Mouse (Mus musculus): Measurements from ENCODE around the gene Hspb8. TPM values are rescaled to one million over a fixed set of nuclear protein-coding genes. Genes with fewer than 3 reads are reported as not detected.

Gene Hspb8
- polyA plus RNA-seq, 1 experiment from 2014 or later = 8.0 TPM

DNA sequence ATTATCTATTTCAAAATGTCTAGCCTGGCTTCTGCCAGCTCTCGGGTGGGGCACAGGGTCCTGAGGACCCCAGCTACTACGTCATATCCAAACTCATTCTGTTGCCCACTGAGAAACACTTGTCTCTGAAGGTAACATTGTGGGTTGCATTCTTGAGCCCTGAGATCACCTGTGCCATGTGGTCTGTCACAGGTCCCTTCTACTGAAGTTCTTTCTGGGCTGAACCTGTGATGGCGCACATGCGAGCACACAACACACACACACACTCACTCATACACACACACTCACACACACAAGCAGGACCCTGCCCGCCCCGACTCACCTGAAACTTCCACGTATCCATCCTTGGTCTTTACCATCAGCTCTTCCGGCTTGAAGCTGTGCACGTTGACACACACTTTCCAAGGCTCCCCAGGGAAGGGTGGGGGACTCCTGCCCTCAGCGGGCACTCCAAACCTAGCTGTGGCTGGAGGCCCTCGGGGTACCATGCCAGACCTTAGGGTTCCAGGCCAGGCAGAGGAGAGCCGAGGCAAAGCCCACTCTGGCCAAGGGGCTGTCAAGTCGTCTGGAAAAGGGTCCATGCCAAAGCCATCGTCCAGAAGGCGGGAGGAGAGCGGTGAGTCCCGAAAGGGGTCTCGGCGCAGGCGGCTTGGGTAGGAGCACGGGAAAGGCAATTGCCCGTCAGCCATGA is 728 bp downstream of the Hspb8 start:
- Histone ChIP-seq H3K4me2 (ENCODE audit: low read depth, low read length, severe bottlenecking) (peak overlapping the region; percentile 62), H3K9ac (ENCODE audit: low read length) (peak overlapping the region; percentile 12; the same call in 1 of the 2 replicates), H3K27ac (ENCODE audit: low read depth, low read length) (no peak overlapping the region), H3K36me3 (ENCODE audit: control insufficient read depth, insufficient read depth, low read length) (no peaks in the 10 kb centered on the region), H3K4me1 (replicated peaks; ENCODE audit: control insufficient read depth, insufficient read depth, low read length) (peaks cover 27% of the 10 kb centered on the region), H3K4me3 (ENCODE audit: low read depth, low read length) (peak overlapping the region; percentile 18; the same call in 1 of the 2 replicates), H3K9me3 (ENCODE audit: control insufficient read depth, low read length) (no peaks in the 10 kb centered on the region), H3K27me3 (ENCODE audit: control insufficient read depth, insufficient read depth, low read length) (no peaks in the 10 kb centered on the region)
- no peak for ATAC-seq (replicated peaks; ENCODE audit: low FRiP score)
- WGBS = 60% methylated on average over 22 of the region's 22 CpGs
- no peak for DNase-seq (ENCODE audit: low spot score)

DNA sequence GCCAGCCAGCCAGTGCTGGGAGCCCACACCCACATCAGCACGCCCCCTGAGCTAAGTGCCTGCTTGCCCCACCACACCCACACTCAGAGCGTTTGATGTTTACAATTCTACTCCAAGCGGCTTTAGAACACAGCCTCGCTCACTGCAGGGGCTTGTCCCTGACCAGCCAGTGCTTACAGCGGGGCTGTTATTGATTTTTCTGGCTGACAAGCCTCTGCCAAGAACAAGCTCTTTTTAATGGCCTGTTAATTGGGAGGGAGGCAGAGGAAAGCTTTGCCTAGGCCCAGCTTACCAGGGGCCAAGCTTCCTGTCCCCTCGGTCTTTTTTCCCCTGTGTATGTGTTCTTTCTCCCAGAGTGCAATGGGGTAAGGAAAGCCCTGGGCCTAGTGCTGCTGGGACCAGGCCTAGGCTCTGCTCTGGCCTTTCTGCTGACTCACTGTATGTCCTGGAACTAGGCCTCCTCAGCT is 1.9 kb downstream of the Hspb8 start:
- Histone ChIP-seq H3K4me2 (ENCODE audit: low read depth, low read length, severe bottlenecking) (peak overlapping the region; percentile 15; the same call in 1 of the 2 replicates), H3K4me3 (ENCODE audit: low read depth, low read length) (no peak overlapping the region)
- ATAC-seq (replicated peaks; ENCODE audit: low FRiP score) = peak; percentile 76

DNA sequence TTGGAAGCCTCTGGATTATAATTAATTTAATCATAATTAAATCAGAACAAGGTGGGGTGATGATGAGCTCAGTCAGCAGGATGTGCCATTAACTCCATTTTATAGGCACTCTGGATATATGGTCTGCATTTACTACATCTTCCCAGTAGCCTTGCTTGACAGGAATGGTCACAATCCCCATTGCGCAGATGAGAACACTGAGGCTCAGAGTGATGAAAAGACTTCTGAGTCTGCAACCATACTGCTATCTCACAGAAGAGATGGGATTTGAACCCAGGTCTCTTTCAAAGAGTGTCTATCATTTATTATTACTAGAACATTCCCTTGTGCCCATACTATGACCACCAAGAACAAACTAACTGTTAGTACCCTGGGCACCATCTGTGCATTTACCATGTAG is 2.5 kb downstream of the Hspb8 start:
- H3K9ac ChIP-seq (ENCODE audit: low read length) = no peak overlapping the region
- DNase-seq (ENCODE audit: low spot score) (no peak), ATAC-seq (replicated peaks; ENCODE audit: low FRiP score) (no peak)
- peak overlapping the region; percentile 15; the same call in 1 of the 2 replicates for H3K4me2 ChIP-seq (ENCODE audit: low read depth, low read length, severe bottlenecking)
- H3K9me3 ChIP-seq (ENCODE audit: control insufficient read depth, low read length) = no peaks in the 10 kb centered on the region
- no peak overlapping the region for H3K4me3 ChIP-seq (ENCODE audit: low read depth, low read length)
- 94% methylated on average over 1 of the region's 1 CpGs for WGBS
- H3K27me3 ChIP-seq (ENCODE audit: control insufficient read depth, insufficient read depth, low read length) = no peaks in the 10 kb centered on the region
- H3K36me3 ChIP-seq (ENCODE audit: control insufficient read depth, insufficient read depth, low read length) = no peaks in the 10 kb centered on the region
- peak overlapping the region; percentile 64; the same call in 1 of the 2 replicates for H3K27ac ChIP-seq (ENCODE audit: low read depth, low read length)
- peaks cover 31% of the 10 kb centered on the region for H3K4me1 ChIP-seq (replicated peaks; ENCODE audit: control insufficient read depth, insufficient read depth, low read length)

More for the DNA sequence above, 1.9 kb downstream of the Hspb8 start:
- Histone ChIP-seq H3K9ac (ENCODE audit: low read length) (peak overlapping the region; percentile 8; the same call in 1 of the 2 replicates), H3K27ac (ENCODE audit: low read depth, low read length) (peak overlapping the region; percentile 64), H3K36me3 (ENCODE audit: control insufficient read depth, insufficient read depth, low read length) (no peaks in the 10 kb centered on the region), H3K27me3 (ENCODE audit: control insufficient read depth, insufficient read depth, low read length) (no peaks in the 10 kb centered on the region), H3K9me3 (ENCODE audit: control insufficient read depth, low read length) (no peaks in the 10 kb centered on the region), H3K4me1 (replicated peaks; ENCODE audit: control insufficient read depth, insufficient read depth, low read length) (peaks cover 29% of the 10 kb centered on the region)
- DNase-seq (ENCODE audit: low spot score) = peak; percentile 80
- WGBS = 5% methylated on average over 6 of the region's 6 CpGs

DNA sequence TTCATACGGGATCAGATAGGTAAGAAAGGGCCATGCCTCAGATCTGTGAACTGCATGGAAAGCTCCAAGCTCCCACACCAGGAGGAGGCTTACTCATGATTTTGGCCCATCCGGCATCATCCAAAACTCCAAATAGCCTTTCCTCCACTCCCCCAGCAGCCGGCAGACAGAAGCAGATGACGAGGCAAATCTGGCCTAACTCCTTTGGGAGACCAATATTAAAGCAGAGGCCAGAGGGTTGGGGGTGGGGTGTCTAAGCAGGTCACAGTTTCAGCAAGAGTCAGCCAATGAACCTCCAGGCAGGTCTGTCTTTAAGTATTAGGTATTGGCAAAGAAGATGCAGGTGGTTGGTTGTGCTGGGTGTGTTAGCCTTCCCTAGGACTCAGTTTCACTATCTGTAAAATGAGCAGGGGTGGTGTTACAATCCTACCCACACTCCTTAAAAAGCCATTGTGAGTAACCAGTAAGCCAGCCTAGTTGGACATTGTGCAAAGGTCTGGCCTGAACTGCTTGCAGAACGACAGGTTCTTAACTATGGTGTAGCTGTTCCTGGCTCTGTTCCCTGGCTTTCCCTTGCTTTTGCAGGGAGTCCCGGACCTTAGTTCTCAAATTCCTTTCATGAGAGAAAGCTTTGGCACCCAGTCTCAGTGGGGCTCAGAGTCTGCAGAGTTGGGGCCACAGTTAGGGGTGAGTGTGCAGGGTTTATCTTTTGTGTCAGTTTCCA is 3.2 kb downstream of the Hspb8 start:
- Histone ChIP-seq H3K9ac (ENCODE audit: low read length) (peak overlapping the region; percentile 12; the same call in 1 of the 2 replicates), H3K36me3 (ENCODE audit: control insufficient read depth, insufficient read depth, low read length) (no peaks in the 10 kb centered on the region), H3K4me2 (ENCODE audit: low read depth, low read length, severe bottlenecking) (no peak overlapping the region), H3K27ac (ENCODE audit: low read depth, low read length) (no peak overlapping the region), H3K9me3 (ENCODE audit: control insufficient read depth, low read length) (no peaks in the 10 kb centered on the region), H3K4me3 (ENCODE audit: low read depth, low read length) (no peak overlapping the region), H3K4me1 (replicated peaks; ENCODE audit: control insufficient read depth, insufficient read depth, low read length) (peaks cover 31% of the 10 kb centered on the region), H3K27me3 (ENCODE audit: control insufficient read depth, insufficient read depth, low read length) (no peaks in the 10 kb centered on the region)
- 40% methylated on average over 6 of the region's 6 CpGs for WGBS
- DNase-seq (ENCODE audit: low spot score) (no peak), ATAC-seq (replicated peaks; ENCODE audit: low FRiP score) (no peak)

DNA sequence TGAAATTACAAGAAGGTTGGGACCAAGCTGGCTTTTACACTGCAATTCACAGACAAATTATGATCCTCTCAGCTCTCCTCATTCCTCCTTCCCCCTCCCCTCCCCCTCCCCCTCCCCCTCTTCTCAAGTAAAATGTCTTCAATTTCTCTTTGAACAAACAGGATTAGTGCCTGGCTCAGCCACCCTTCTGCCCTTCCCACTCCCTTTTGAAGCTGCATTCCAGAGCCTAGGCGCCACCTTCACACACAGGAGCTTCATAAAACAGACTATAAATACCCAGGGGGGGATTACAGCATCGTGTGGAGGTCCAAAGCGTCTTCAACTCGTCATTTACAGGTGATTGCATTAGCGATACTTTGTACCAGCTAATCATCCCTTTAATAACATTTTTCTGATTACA is 6.5 kb downstream of the Hspb8 start:
- Histone ChIP-seq H3K9me3 (ENCODE audit: control insufficient read depth, low read length) (no peaks in the 10 kb centered on the region), H3K27me3 (ENCODE audit: control insufficient read depth, insufficient read depth, low read length) (no peaks in the 10 kb centered on the region), H3K36me3 (ENCODE audit: control insufficient read depth, insufficient read depth, low read length) (no peaks in the 10 kb centered on the region), H3K4me2 (ENCODE audit: low read depth, low read length, severe bottlenecking) (no peak overlapping the region), H3K4me1 (replicated peaks; ENCODE audit: control insufficient read depth, insufficient read depth, low read length) (peaks cover 20% of the 10 kb centered on the region), H3K4me3 (ENCODE audit: low read depth, low read length) (no peak overlapping the region), H3K27ac (ENCODE audit: low read depth, low read length) (peak overlapping the region; percentile 8; the same call in 1 of the 2 replicates), H3K9ac (ENCODE audit: low read length) (no peak overlapping the region)
- DNase-seq (ENCODE audit: low spot score) (no peak), ATAC-seq (replicated peaks; ENCODE audit: low FRiP score) (no peak)
- WGBS = 14% methylated on average over 5 of the region's 5 CpGs

DNA sequence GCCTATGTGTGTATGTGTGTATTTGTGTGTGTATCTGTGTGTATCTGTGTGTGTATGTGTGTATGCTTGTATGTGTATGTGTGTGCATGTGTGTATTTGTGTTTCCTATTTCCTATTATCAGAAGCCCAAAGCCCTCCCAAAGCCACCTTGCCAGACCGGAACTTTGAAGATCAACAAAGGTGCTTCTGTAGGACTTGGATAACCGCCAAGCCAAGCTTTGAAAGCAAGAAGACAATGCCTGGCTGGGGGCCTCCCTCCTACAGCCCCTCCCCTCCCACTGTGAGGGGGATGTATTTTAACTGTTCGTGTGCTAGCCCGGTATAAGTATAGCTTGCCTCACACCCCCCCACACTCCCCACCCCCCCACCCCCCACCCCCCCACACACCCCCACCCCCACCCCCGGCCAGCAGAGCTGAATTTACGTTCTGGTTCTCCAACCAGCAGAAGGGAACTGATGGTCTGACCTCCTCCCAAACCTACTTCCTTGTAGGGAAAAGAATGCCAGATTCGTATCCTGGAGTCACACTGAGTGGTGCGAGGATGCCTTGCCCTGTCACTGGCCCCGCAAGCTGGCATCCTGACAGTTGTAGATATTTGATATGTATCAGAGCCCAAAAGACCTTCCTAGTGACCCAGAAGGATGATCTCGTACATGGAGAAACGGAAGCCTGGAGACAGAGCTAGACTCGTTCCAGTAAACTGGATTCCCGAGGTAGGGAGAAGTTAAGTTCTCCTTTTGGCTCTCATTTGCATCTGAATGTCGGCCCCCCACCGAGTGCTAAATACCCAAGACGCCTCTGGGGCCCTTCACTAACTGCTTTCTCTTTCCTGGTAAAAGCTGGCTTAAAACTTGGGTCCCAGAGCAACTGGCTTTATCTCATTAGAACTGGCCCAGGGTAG is 12.7 kb downstream of the Hspb8 start:
- peak overlapping the region; percentile 39; the same call in 1 of the 2 replicates for H3K4me2 ChIP-seq (ENCODE audit: low read depth, low read length, severe bottlenecking)

DNA sequence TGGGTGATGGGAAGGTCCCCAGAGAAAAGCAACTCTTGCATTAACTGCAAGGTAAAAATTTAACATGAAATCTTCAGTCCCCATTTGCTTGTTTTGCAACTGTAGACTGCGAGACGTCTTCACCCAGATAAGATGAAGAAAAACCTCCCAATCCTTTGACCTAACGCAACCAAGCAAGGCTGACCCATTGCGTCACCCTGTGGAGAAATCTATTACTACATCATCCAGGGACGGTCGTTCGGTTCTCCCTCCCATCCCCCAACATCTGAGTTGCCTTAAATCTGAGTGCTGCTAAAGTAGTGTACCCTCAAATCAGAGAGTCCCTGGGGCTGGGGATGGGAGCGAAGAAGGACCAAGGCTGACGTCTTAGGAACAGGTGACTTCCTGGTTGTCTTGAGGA is 13.7 kb downstream of the Hspb8 start:
- Histone ChIP-seq H3K27me3 (ENCODE audit: control insufficient read depth, insufficient read depth, low read length) (no peaks in the 10 kb centered on the region), H3K36me3 (ENCODE audit: control insufficient read depth, insufficient read depth, low read length) (no peaks in the 10 kb centered on the region), H3K4me2 (ENCODE audit: low read depth, low read length, severe bottlenecking) (no peak overlapping the region), H3K4me3 (ENCODE audit: low read depth, low read length) (no peak overlapping the region), H3K4me1 (replicated peaks; ENCODE audit: control insufficient read depth, insufficient read depth, low read length) (peaks cover 12% of the 10 kb centered on the region; the same call in 1 of the 2 replicates), H3K27ac (ENCODE audit: low read depth, low read length) (no peak overlapping the region), H3K9ac (ENCODE audit: low read length) (no peak overlapping the region), H3K9me3 (ENCODE audit: control insufficient read depth, low read length) (no peaks in the 10 kb centered on the region)
- WGBS = 64% methylated on average over 9 of the region's 9 CpGs
- no peak for ATAC-seq (replicated peaks; ENCODE audit: low FRiP score)
- no peak for DNase-seq (ENCODE audit: low spot score)

More for the DNA sequence above, 12.7 kb downstream of the Hspb8 start:
- Histone ChIP-seq H3K36me3 (ENCODE audit: control insufficient read depth, insufficient read depth, low read length) (no peaks in the 10 kb centered on the region), H3K27me3 (ENCODE audit: control insufficient read depth, insufficient read depth, low read length) (no peaks in the 10 kb centered on the region), H3K27ac (ENCODE audit: low read depth, low read length) (peak overlapping the region; percentile 31), H3K9me3 (ENCODE audit: control insufficient read depth, low read length) (no peaks in the 10 kb centered on the region), H3K4me3 (ENCODE audit: low read depth, low read length) (no peak overlapping the region), H3K9ac (ENCODE audit: low read length) (peak overlapping the region; percentile 27; the same call in 1 of the 2 replicates), H3K4me1 (replicated peaks; ENCODE audit: control insufficient read depth, insufficient read depth, low read length) (peaks cover 12% of the 10 kb centered on the region; the same call in 1 of the 2 replicates)
- 2% methylated on average over 16 of the region's 16 CpGs for WGBS
- ATAC-seq (replicated peaks; ENCODE audit: low FRiP score) (no peak; the same call in 1 of the 2 replicates), DNase-seq (ENCODE audit: low spot score) (no peak)

DNA sequence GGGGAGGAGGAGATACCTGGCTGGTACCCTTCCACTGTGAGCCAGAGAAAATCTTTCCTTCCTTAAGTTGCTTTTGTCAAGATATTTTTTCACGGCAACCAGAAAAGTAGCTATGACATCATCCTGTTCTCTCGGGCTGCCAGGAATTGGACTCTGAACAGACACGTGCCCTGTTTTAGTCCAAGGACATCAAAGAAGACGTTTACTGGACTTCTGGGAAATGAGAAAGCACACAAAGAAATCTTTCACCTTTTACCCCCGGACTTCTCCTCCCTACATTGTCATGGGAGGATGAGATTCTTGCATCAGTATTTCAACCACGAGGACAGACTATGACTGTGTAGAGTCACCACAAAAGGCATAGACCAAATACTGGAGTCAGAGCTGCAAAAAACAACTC is 14.7 kb downstream of the Hspb8 start:
- DNase-seq (ENCODE audit: low spot score) = no peak
- no peak overlapping the region for H3K9ac ChIP-seq (ENCODE audit: low read length)
- H3K4me2 ChIP-seq (ENCODE audit: low read depth, low read length, severe bottlenecking) = no peak overlapping the region
- ATAC-seq (replicated peaks; ENCODE audit: low FRiP score) = no peak
- H3K4me3 ChIP-seq (ENCODE audit: low read depth, low read length) = no peak overlapping the region
- H3K27me3 ChIP-seq (ENCODE audit: control insufficient read depth, insufficient read depth, low read length) = no peaks in the 10 kb centered on the region
- H3K4me1 ChIP-seq (replicated peaks; ENCODE audit: control insufficient read depth, insufficient read depth, low read length) = peaks cover 12% of the 10 kb centered on the region; the same call in 1 of the 2 replicates
- no peaks in the 10 kb centered on the region for H3K36me3 ChIP-seq (ENCODE audit: control insufficient read depth, insufficient read depth, low read length)
- H3K27ac ChIP-seq (ENCODE audit: low read depth, low read length) = no peak overlapping the region
- WGBS = 40% methylated on average over 6 of the region's 6 CpGs
- H3K9me3 ChIP-seq (ENCODE audit: control insufficient read depth, low read length) = no peaks in the 10 kb centered on the region

Measured in forebrain, embryonic 11.5 days (tissue).